In the genomic region with DNA sequence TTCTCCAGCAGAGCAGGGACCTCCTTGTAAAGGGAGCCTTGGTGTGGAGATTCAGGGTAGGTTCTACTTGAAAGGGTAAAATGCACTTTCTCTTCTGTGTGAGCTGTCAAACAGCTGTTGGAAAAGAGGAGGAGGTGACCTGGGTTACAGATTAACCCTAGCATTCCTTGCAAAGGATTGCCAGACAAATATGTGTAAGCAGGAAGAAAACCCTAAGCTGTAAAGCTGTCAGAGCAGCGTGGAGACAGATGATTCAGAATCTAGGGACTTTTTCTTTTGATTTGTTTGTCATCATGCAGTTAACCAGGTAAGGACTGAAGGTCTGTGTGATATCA, we compare ENCODE assay signal across 8 mouse cellular contexts. TPM values are rescaled to one million over a fixed set of nuclear protein-coding genes. Genes with fewer than 3 reads are reported as not detected.
DNase-seq lines count a peak whose midpoint lies in the region; ATAC-seq and TF ChIP-seq lines count a peak whose summit lies in the region.
"Had no signal": no experiment of that assay in that cellular context is flagged by ENCODE, and none has a peak within 500 bp of the region (broad histone marks: within the 10 kb centered on the region; RNA-seq: fewer than 3 reads in every experiment).

No protein-coding gene starts in this region.

- H3K9ac ChIP-seq in lung, embryonic 16.5 days (ENCODE audit: low read length), result no peak overlapping the region
- no peak overlapping the region for H3K9ac ChIP-seq in hindbrain, embryonic 12.5 days
- H3K9ac ChIP-seq in liver, embryonic 12.5 days, result no peak overlapping the region
- H3K9ac ChIP-seq in stomach, postnatal 0 days (ENCODE audit: low read length), result no peak overlapping the region

- peaks cover 16% of the 10 kb centered on the region; the same call in 1 of the 2 replicates for H3K27me3 ChIP-seq in lung, embryonic 16.5 days (ENCODE audit: control insufficient read depth, insufficient read depth, low read depth, low read length)
- peaks cover 19% of the 10 kb centered on the region for H3K27me3 ChIP-seq in hindbrain, embryonic 12.5 days
- H3K27me3 ChIP-seq in liver, embryonic 12.5 days (replicated peaks), result peaks cover 41% of the 10 kb centered on the region
- no peaks in the 10 kb centered on the region for H3K27me3 ChIP-seq in stomach, postnatal 0 days (ENCODE audit: control insufficient read depth, insufficient read depth, low read length)

- no peak for DNase-seq in lung, adult 2 months
- DNase-seq in stomach, postnatal 0 days (ENCODE audit: low spot score), result no peak
- no peak for DNase-seq in adrenal gland, adult 18-20 months (ENCODE audit: low spot score in 2 of 2)
- DNase-seq in thymus, postnatal 0 days (ENCODE audit: low spot score), result no peak

- peak overlapping the region; percentile 64 for H3K4me2 ChIP-seq in lung, embryonic 16.5 days (ENCODE audit: low read depth, low read length)
- peak overlapping the region; percentile 92 for H3K4me2 ChIP-seq in hindbrain, embryonic 12.5 days (replicated peaks)
- H3K4me2 ChIP-seq in liver, embryonic 12.5 days, result peak overlapping the region; percentile 56
- H3K4me2 ChIP-seq in stomach, postnatal 0 days (replicated peaks; ENCODE audit: low read depth), result peak overlapping the region; percentile 75

- no peak for TF ChIP-seq EP300 in stomach, postnatal 0 days (optimal IDR thresholded peaks at IDR 0.05)

- no peak for TF ChIP-seq CTCF in lung, adult 2 months (IDR thresholded peaks at IDR 0.05; ENCODE audit: insufficient read depth, low read length)
- TF ChIP-seq CTCF in stomach, postnatal 0 days (IDR thresholded peaks at IDR 0.05; ENCODE audit: low read depth), result no peak

- H3K36me3 ChIP-seq in lung, embryonic 16.5 days (ENCODE audit: control insufficient read depth, insufficient read depth, low read length), result no peaks in the 10 kb centered on the region
- H3K36me3 ChIP-seq in hindbrain, embryonic 12.5 days, result no peaks in the 10 kb centered on the region
- H3K36me3 ChIP-seq in liver, embryonic 12.5 days, result no peaks in the 10 kb centered on the region
- no peaks in the 10 kb centered on the region for H3K36me3 ChIP-seq in stomach, postnatal 0 days (ENCODE audit: control insufficient read depth, insufficient read depth, low read length)

- no peak for TF ChIP-seq POLR2A in lung, adult 2 months (IDR thresholded peaks at IDR 0.05; ENCODE audit: borderline replicate concordance, extremely low read depth, low read depth, low read length)

- ATAC-seq in lung, embryonic 16.5 days (ENCODE audit: low read depth), result no peak
- no peak for ATAC-seq in hindbrain, embryonic 12.5 days (ENCODE audit: low FRiP score)
- ATAC-seq in liver, embryonic 12.5 days, result no peak
- no peak for ATAC-seq in stomach, postnatal 0 days (ENCODE audit: low FRiP score, low TSS enrichment)

- H3K4me3 ChIP-seq in lung, embryonic 16.5 days (ENCODE audit: low read length), result peak overlapping the region; percentile 43
- H3K4me3 ChIP-seq in lung, adult 2 months (replicated peaks; ENCODE audit: extremely low read depth, low read depth, low read length), result no peak overlapping the region
- H3K4me3 ChIP-seq in hindbrain, embryonic 12.5 days, result peak overlapping the region; percentile 51
- no peak overlapping the region for H3K4me3 ChIP-seq in liver, embryonic 12.5 days
- peak overlapping the region; percentile 46 for H3K4me3 ChIP-seq in stomach, postnatal 0 days (ENCODE audit: low read depth, low read length)

- H3K9me3 ChIP-seq in lung, embryonic 16.5 days (ENCODE audit: control insufficient read depth, low read length), result no peaks in the 10 kb centered on the region
- H3K9me3 ChIP-seq in hindbrain, embryonic 12.5 days (replicated peaks), result no peaks in the 10 kb centered on the region
- H3K9me3 ChIP-seq in liver, embryonic 12.5 days (replicated peaks), result no peaks in the 10 kb centered on the region
- no peaks in the 10 kb centered on the region for H3K9me3 ChIP-seq in stomach, postnatal 0 days (ENCODE audit: control insufficient read depth, low read length)

- WGBS in lung, embryonic 16.5 days, result 4% methylated on average over 1 of the region's 1 CpGs
- WGBS in lung, adult 2 months, result 6% methylated on average over 1 of the region's 1 CpGs
- 6% methylated on average over 1 of the region's 1 CpGs for WGBS in hindbrain, embryonic 12.5 days
- 3% methylated on average over 1 of the region's 1 CpGs for WGBS in liver, embryonic 12.5 days (ENCODE audit: insufficient replicate concordance)
- WGBS in stomach, postnatal 0 days, result 11% methylated on average over 1 of the region's 1 CpGs

- peaks cover 10% of the 10 kb centered on the region for H3K4me1 ChIP-seq in lung, embryonic 16.5 days (replicated peaks; ENCODE audit: control insufficient read depth, insufficient read depth, low read length)
- no peaks in the 10 kb centered on the region for H3K4me1 ChIP-seq in lung, adult 2 months (ENCODE audit: control insufficient read depth, insufficient read depth, low read length)
- peaks cover 4% of the 10 kb centered on the region for H3K4me1 ChIP-seq in hindbrain, embryonic 12.5 days
- H3K4me1 ChIP-seq in liver, embryonic 12.5 days, result no peaks in the 10 kb centered on the region
- 0 out of 2 replicates have a peak, but pooled peaks cover 3% of the 10 kb centered on the region for H3K4me1 ChIP-seq in stomach, postnatal 0 days (replicated peaks; ENCODE audit: control insufficient read depth, insufficient read depth)

- no peak overlapping the region for H3K27ac ChIP-seq in lung, embryonic 16.5 days (ENCODE audit: low read length)
- no peak overlapping the region for H3K27ac ChIP-seq in hindbrain, embryonic 12.5 days
- no peak overlapping the region for H3K27ac ChIP-seq in liver, embryonic 12.5 days
- H3K27ac ChIP-seq in stomach, postnatal 0 days (replicated peaks), result no peak overlapping the region
- H3K27ac ChIP-seq: macrophage had no signal

RNA-seq across cellular contexts. Expression of gene Brinp3, which starts 4.2 kb away (rescaled TPM):
- polyA plus RNA-seq in lung, embryonic 16.5 days (2015; fragmentation: Nextera tagmentation; extraction: Ambion mirVana), result 0.06 and 0.15 TPM in 2 replicates
- polyA plus RNA-seq in lung, adult 2 months (2012; rRNA removed), result not detected in 2 replicates
- 3.1 and 5.1 TPM in 2 replicates for polyA plus RNA-seq in hindbrain, embryonic 12.5 days (2016; fragmentation: Nextera tagmentation; extraction: Ambion mirVana)
- polyA plus RNA-seq in liver, embryonic 12.5 days (2016; fragmentation: Nextera tagmentation; extraction: Ambion mirVana), result 0.19 TPM in 1 of 2 replicates, not detected in the other
- 0.69 and 0.73 TPM in 2 replicates for polyA plus RNA-seq in stomach, postnatal 0 days (2015; fragmentation: Nextera tagmentation; extraction: Ambion mirVana)
- not detected for total RNA-seq in adrenal gland, adult 18-20 months (2021)
- polyA plus RNA-seq in thymus, postnatal 0 days (2015; fragmentation: Nextera tagmentation; extraction: Ambion mirVana), result 0.20 and 0.26 TPM in 2 replicates
- polyA plus RNA-seq: macrophage had no signal

Comparison
In these comparisons a context has a peak if more than half of its experiments do, and no peak if none do; other contexts are left out.
1. H3K4me3 ChIP-seq: peak in lung, embryonic 16.5 days (single experiment), hindbrain, embryonic 12.5 days (single experiment) and stomach, postnatal 0 days (single experiment); none in lung, adult 2 months (single experiment) and liver, embryonic 12.5 days (single experiment).
2. Peak in every context shown above with its lines, with median percentiles within 50 percentile points of each other: H3K4me2 ChIP-seq.